Mouse (Mus musculus): ENCODE data around the gene Tent4a. TPM values are rescaled to one million over a fixed set of nuclear protein-coding genes. Genes with fewer than 3 reads are reported as not detected.
A peak's percentile ranks its signal among the peaks of the same experiment; 100 is the strongest.

Gene Tent4a
- total and polyA plus RNA-seq, 2 experiments from 2014 or later, result 5.2 to 26.1 TPM

- no peaks in the 10 kb centered on the region for H3K36me3 ChIP-seq (ENCODE audit: insufficient read depth, low read length)
- no peak overlapping the region for H3K4me3 ChIP-seq (ENCODE audit: low read depth, low read length)
- peak; percentile 38 for DNase-seq (ENCODE audit: low spot score)
- no peak for ATAC-seq (ENCODE audit: low FRiP score)
- H3K9ac ChIP-seq (replicated peaks; ENCODE audit: low read length, poor library complexity, severe bottlenecking), result no peak overlapping the region
- H3K4me2 ChIP-seq (ENCODE audit: low read depth, low read length, poor library complexity, severe bottlenecking), result no peak overlapping the region
- peak; percentile 85 for TF ChIP-seq CTCF (IDR thresholded peaks at IDR 0.05)
- H3K9me3 ChIP-seq (ENCODE audit: low read length), result no peaks in the 10 kb centered on the region
- 27% methylated on average over 5 of the region's 5 CpGs for WGBS
- no peaks in the 10 kb centered on the region for H3K4me1 ChIP-seq (ENCODE audit: insufficient read depth, low read length)
- no peaks in the 10 kb centered on the region for H3K27me3 ChIP-seq (ENCODE audit: insufficient read depth, low read length)
- H3K27ac ChIP-seq (ENCODE audit: low read depth, low read length), result no peak overlapping the region
These were observed 18.6 kb upstream of the Tent4a start for GRCm38 (mm10) chr13:69553024-69553423.

- WGBS, result 91% methylated on average over 2 of the region's 2 CpGs
- no peak overlapping the region for H3K4me2 ChIP-seq (ENCODE audit: low read depth, low read length, poor library complexity, severe bottlenecking)
These were observed 16.4 kb upstream of the Tent4a start for GRCm38 (mm10) chr13:69550831-69551230.

GRCm38 (mm10) chr13:69549980-69550379 lies 15.6 kb upstream of the Tent4a start:
- WGBS, result 52% methylated on average over 8 of the region's 8 CpGs
- Histone ChIP-seq H3K36me3 (ENCODE audit: insufficient read depth, low read length) (no peaks in the 10 kb centered on the region), H3K9me3 (ENCODE audit: low read length) (no peaks in the 10 kb centered on the region), H3K27me3 (ENCODE audit: insufficient read depth, low read length) (no peaks in the 10 kb centered on the region), H3K27ac (ENCODE audit: low read depth, low read length) (no peak overlapping the region), H3K9ac (replicated peaks; ENCODE audit: low read length, poor library complexity, severe bottlenecking) (no peak overlapping the region), H3K4me2 (ENCODE audit: low read depth, low read length, poor library complexity, severe bottlenecking) (no peak overlapping the region), H3K4me1 (ENCODE audit: insufficient read depth, low read length) (no peaks in the 10 kb centered on the region), H3K4me3 (ENCODE audit: low read depth, low read length) (no peak overlapping the region)
- DNase-seq (ENCODE audit: low spot score) (no peak), ATAC-seq (ENCODE audit: low FRiP score) (no peak)
- peak; percentile 26; the same call in 1 of the 2 replicates for TF ChIP-seq CTCF (IDR thresholded peaks at IDR 0.05)

More at GRCm38 (mm10) chr13:69550831-69551230, 16.4 kb upstream of the Tent4a start:
- Histone ChIP-seq H3K9ac (replicated peaks; ENCODE audit: low read length, poor library complexity, severe bottlenecking) (no peak overlapping the region), H3K27ac (ENCODE audit: low read depth, low read length) (no peak overlapping the region), H3K4me1 (ENCODE audit: insufficient read depth, low read length) (no peaks in the 10 kb centered on the region), H3K4me3 (ENCODE audit: low read depth, low read length) (no peak overlapping the region), H3K27me3 (ENCODE audit: insufficient read depth, low read length) (no peaks in the 10 kb centered on the region), H3K9me3 (ENCODE audit: low read length) (no peaks in the 10 kb centered on the region), H3K36me3 (ENCODE audit: insufficient read depth, low read length) (no peaks in the 10 kb centered on the region)
- DNase-seq (ENCODE audit: low spot score) (no peak), ATAC-seq (ENCODE audit: low FRiP score) (no peak)
- no peak for TF ChIP-seq CTCF (IDR thresholded peaks at IDR 0.05)

- Histone ChIP-seq H3K36me3 (ENCODE audit: insufficient read depth, low read length) (no peaks in the 10 kb centered on the region), H3K9ac (replicated peaks; ENCODE audit: low read length, poor library complexity, severe bottlenecking) (no peak overlapping the region), H3K9me3 (ENCODE audit: low read length) (no peaks in the 10 kb centered on the region), H3K27ac (ENCODE audit: low read depth, low read length) (no peak overlapping the region), H3K4me3 (ENCODE audit: low read depth, low read length) (no peak overlapping the region), H3K4me1 (ENCODE audit: insufficient read depth, low read length) (peaks cover 4% of the 10 kb centered on the region; the same call in 1 of the 2 replicates), H3K27me3 (ENCODE audit: insufficient read depth, low read length) (no peaks in the 10 kb centered on the region), H3K4me2 (ENCODE audit: low read depth, low read length, poor library complexity, severe bottlenecking) (no peak overlapping the region)
- ATAC-seq (ENCODE audit: low FRiP score) (no peak), DNase-seq (ENCODE audit: low spot score) (no peak)
- no peak for TF ChIP-seq CTCF (IDR thresholded peaks at IDR 0.05)
- whole genome bisulfite sequencing, result 77% methylated on average over 16 of the region's 16 CpGs
These were observed 13.2 kb upstream of the Tent4a start for GRCm38 (mm10) chr13:69547488-69548180.

- H3K4me1 ChIP-seq (ENCODE audit: insufficient read depth, low read length), result peaks cover 4% of the 10 kb centered on the region; the same call in 1 of the 2 replicates
- no peaks in the 10 kb centered on the region for H3K9me3 ChIP-seq (ENCODE audit: low read length)
- peak; percentile 58 for TF ChIP-seq CTCF (IDR thresholded peaks at IDR 0.05)
- ATAC-seq (ENCODE audit: low FRiP score), result no peak
- H3K27ac ChIP-seq (ENCODE audit: low read depth, low read length), result no peak overlapping the region
- no peak overlapping the region for H3K4me3 ChIP-seq (ENCODE audit: low read depth, low read length)
- no peaks in the 10 kb centered on the region for H3K36me3 ChIP-seq (ENCODE audit: insufficient read depth, low read length)
- H3K27me3 ChIP-seq (ENCODE audit: insufficient read depth, low read length), result no peaks in the 10 kb centered on the region
- DNase-seq (ENCODE audit: low spot score), result peak; percentile 41
- WGBS, result 27% methylated on average over 3 of the region's 3 CpGs
- H3K4me2 ChIP-seq (ENCODE audit: low read depth, low read length, poor library complexity, severe bottlenecking), result no peak overlapping the region
- H3K9ac ChIP-seq (replicated peaks; ENCODE audit: low read length, poor library complexity, severe bottlenecking), result no peak overlapping the region
These were observed 10.6 kb upstream of the Tent4a start for GRCm38 (mm10) chr13:69545019-69545418.

- Histone ChIP-seq H3K9me3 (ENCODE audit: low read length) (no peaks in the 10 kb centered on the region), H3K27me3 (ENCODE audit: insufficient read depth, low read length) (no peaks in the 10 kb centered on the region), H3K27ac (ENCODE audit: low read depth, low read length) (no peak overlapping the region), H3K36me3 (ENCODE audit: insufficient read depth, low read length) (no peaks in the 10 kb centered on the region), H3K4me3 (ENCODE audit: low read depth, low read length) (no peak overlapping the region), H3K4me2 (ENCODE audit: low read depth, low read length, poor library complexity, severe bottlenecking) (peak overlapping the region; percentile 12; the same call in 1 of the 2 replicates), H3K9ac (replicated peaks; ENCODE audit: low read length, poor library complexity, severe bottlenecking) (no peak overlapping the region), H3K4me1 (ENCODE audit: insufficient read depth, low read length) (peaks cover 4% of the 10 kb centered on the region; the same call in 1 of the 2 replicates)
- WGBS, result 46% methylated on average over 12 of the region's 12 CpGs
- ATAC-seq (ENCODE audit: low FRiP score) (0 out of 2 replicates have a peak, but pooled peaks have one; percentile 0), DNase-seq (ENCODE audit: low spot score) (no peak)
- no peak for TF ChIP-seq CTCF (IDR thresholded peaks at IDR 0.05)
These were observed 9.2 kb upstream of the Tent4a start for GRCm38 (mm10) chr13:69543595-69543994.

All from midbrain, postnatal 0 days (tissue).